Mouse (Mus musculus) neural tube, embryonic 11.5 days (tissue): ENCODE data around the gene Trim30a. TPM values are rescaled to one million over a fixed set of nuclear protein-coding genes. Genes with fewer than 3 reads are reported as not detected.

Source experiments
- ATAC-seq: fragments of 200-750 bp; cut with Nextera tagmentation; 2 replicates; pipeline ENCODE4 v1.8.0; 2017; ENCODE audit warnings: moderate number of reproducible peaks, mild to moderate bottlenecking, moderate TSS enrichment, moderate library complexity; ENCODE audit not compliant: insufficient read depth, low FRiP score, low TSS enrichment
- DNase-seq: peaks from one replicate; pipeline ENCODE4 v3.0.0-alpha.2; 2015; ENCODE audit warnings: low spot score
- H3K27ac ChIP-seq: fragments of 300-500 bp; sonication (generic); 2 replicates; pipeline ENCODE4 v1.5.1; 2014; ENCODE audit warnings: low read depth, mild to moderate bottlenecking, low read length
- H3K27me3 ChIP-seq: fragments of 300-500 bp; sonication (generic); 2 replicates; pipeline ENCODE4 v1.6.1; 2014; ENCODE audit warnings: mild to moderate bottlenecking, low read length, mixed read lengths; ENCODE audit not compliant: control insufficient read depth, insufficient read depth
- H3K36me3 ChIP-seq: fragments of 300-500 bp; sonication (generic); 2 replicates; pipeline ENCODE4 v1.6.1; 2014; ENCODE audit warnings: mild to moderate bottlenecking, low read length, moderate library complexity, mixed read lengths; ENCODE audit not compliant: control insufficient read depth, insufficient read depth
- H3K4me1 ChIP-seq: fragments of 300-500 bp; sonication (generic); 2 replicates; pipeline ENCODE4 v1.6.1; 2014; ENCODE audit warnings: low read length, mixed read lengths; ENCODE audit not compliant: control insufficient read depth, insufficient read depth
- H3K4me2 ChIP-seq: fragments of 300-500 bp; sonication (generic); 2 replicates; pipeline ENCODE4 v1.6.1; 2014; ENCODE audit warnings: low read depth, mild to moderate bottlenecking, moderate library complexity
- H3K4me3 ChIP-seq: fragments of 300-500 bp; sonication (generic); 2 replicates; pipeline ENCODE4 v1.5.1; 2014; ENCODE audit warnings: low read depth, low read length
- H3K9ac ChIP-seq: fragments of 300-500 bp; sonication (generic); 2 replicates; pipeline ENCODE4 v1.6.1; 2014; ENCODE audit warnings: mild to moderate bottlenecking, low read length
- H3K9me3 ChIP-seq: fragments of 300-500 bp; sonication (generic); 2 replicates; pipeline ENCODE4 v1.6.1; 2016; ENCODE audit warnings: low read length; ENCODE audit not compliant: control insufficient read depth
- WGBS: fragments of 180-500 bp; shearing (Covaris S2); extraction: QIAGEN DNeasy Blood & Tissue Kit; methylation state at CpG from one replicate; pipeline ENCODE4 v1.1.7; 2014; 5-methylcytosine and 5-hydroxymethylcytosine counted together
- polyA plus RNA-seq: library from polyadenylated mRNA; unstranded; fragments of >200 nt; fragmentation: Nextera tagmentation; extraction: Ambion mirVana; gene quantifications from 2 replicates; pipeline ENCODE4 v1.2.1, GENCODE M21; 2014

Gene Trim30a
- polyA plus RNA-seq, 1 experiment from 2014 or later = 1.1 TPM

GRCm38 (mm10) chr7:104400698-104401097 lies 64.3 kb downstream of the Trim30a start, which contains the start of gene Trim30c:
Gene Trim30c (minus strand): TSS chr7:104400837.
- Histone ChIP-seq H3K27ac (no peak within 1 kb of the TSS), H3K4me1 (no peaks in the 10 kb centered on the region), H3K27me3 (no peaks in the 10 kb centered on the region), H3K9ac (no peak within 1 kb of the TSS), H3K9me3 (no peaks in the 10 kb centered on the region), H3K36me3 (no peaks in the 10 kb centered on the region), H3K4me3 (no peak within 1 kb of the TSS), H3K4me2 (no peak within 1 kb of the TSS)
- 82% methylated on average over 1 of the region's 1 CpGs for WGBS
- ATAC-seq = no peak
- DNase-seq = no peak

GRCm38 (mm10) chr7:104398492-104398891 lies 66.5 kb downstream of the Trim30a start:
- Histone ChIP-seq H3K27me3 (no peaks in the 10 kb centered on the region), H3K9me3 (no peaks in the 10 kb centered on the region), H3K4me1 (no peaks in the 10 kb centered on the region), H3K9ac (no peak overlapping the region), H3K36me3 (no peaks in the 10 kb centered on the region), H3K27ac (no peak overlapping the region), H3K4me2 (no peak overlapping the region), H3K4me3 (no peak overlapping the region)
- 89% methylated on average over 1 of the region's 1 CpGs for WGBS
- DNase-seq (no peak), ATAC-seq (no peak)

GRCm38 (mm10) chr7:104369736-104370414 lies 95.1 kb downstream of the Trim30a start, which contains the start of gene Trim30b:
Gene Trim30b (minus strand): TSS chr7:104369884.
- H3K4me1 ChIP-seq = no peaks in the 10 kb centered on the region
- ATAC-seq = no peak
- H3K4me2 ChIP-seq = no peak within 1 kb of the TSS
- DNase-seq = no peak
- WGBS = 68% methylated on average over 1 of the region's 1 CpGs
- no peak within 1 kb of the TSS for H3K9ac ChIP-seq
- no peaks in the 10 kb centered on the region for H3K36me3 ChIP-seq
- H3K9me3 ChIP-seq = no peaks in the 10 kb centered on the region
- no peak within 1 kb of the TSS for H3K27ac ChIP-seq
- no peaks in the 10 kb centered on the region for H3K27me3 ChIP-seq
- H3K4me3 ChIP-seq = no peak within 1 kb of the TSS

GRCm38 (mm10) chr7:104366339-104366738 lies 98.7 kb downstream of the Trim30a start:
- Histone ChIP-seq H3K27me3 (no peaks in the 10 kb centered on the region), H3K4me1 (no peaks in the 10 kb centered on the region), H3K9ac (no peak overlapping the region), H3K36me3 (no peaks in the 10 kb centered on the region), H3K27ac (no peak overlapping the region), H3K4me3 (no peak overlapping the region), H3K9me3 (no peaks in the 10 kb centered on the region), H3K4me2 (no peak overlapping the region)
- no peak for ATAC-seq
- DNase-seq = no peak

Other genes with a start within 250 kb of the Trim30a start
- 2.5 and 3.1 TPM in 2 replicates for gene Trim6, start 246.4 kb downstream of the Trim30a start, polyA plus RNA-seq
- gene Trim34a, start 220.7 kb downstream of the Trim30a start, polyA plus RNA-seq = 0.74 and 0.84 TPM in 2 replicates
- 0.07 TPM in 2 replicates for gene Trim5, start 177.1 kb downstream of the Trim30a start, polyA plus RNA-seq
- 2.2 TPM in 2 replicates for gene Trim12a, start 149.7 kb downstream of the Trim30a start, polyA plus RNA-seq
- not detected in 2 replicates for gene Trim34b, start 135.7 kb downstream of the Trim30a start, polyA plus RNA-seq
- gene Trim12c, start 111.8 kb downstream of the Trim30a start, polyA plus RNA-seq = 0.45 and 0.62 TPM in 2 replicates
- gene Trim30b, start 95.3 kb downstream of the Trim30a start, polyA plus RNA-seq = not detected in 2 replicates
- not detected in 2 replicates for gene Trim30c, start 64.4 kb downstream of the Trim30a start, polyA plus RNA-seq
- gene Trim30d, start 42.7 kb upstream of the Trim30a start, polyA plus RNA-seq = 0.35 and 0.38 TPM in 2 replicates
- not detected in 2 replicates for gene Olfr651, start 84.9 kb upstream of the Trim30a start, polyA plus RNA-seq
- gene Olfr652, start 95.7 kb upstream of the Trim30a start, polyA plus RNA-seq = not detected in 2 replicates
- not detected in 2 replicates for gene Olfr653, start 112.1 kb upstream of the Trim30a start, polyA plus RNA-seq
- not detected in 2 replicates for gene Olfr654, start 121.8 kb upstream of the Trim30a start, polyA plus RNA-seq
- gene Olfr655, start 136.6 kb upstream of the Trim30a start, polyA plus RNA-seq = not detected in 2 replicates
- gene Olfr656, start 148.8 kb upstream of the Trim30a start, polyA plus RNA-seq = not detected in 2 replicates
- gene Olfr657, start 159.6 kb upstream of the Trim30a start, polyA plus RNA-seq = not detected in 2 replicates
- gene Olfr658, start 182.1 kb upstream of the Trim30a start, polyA plus RNA-seq = 0.08 TPM in 1 of 2 replicates, not detected in the other
- gene Olfr659, start 201.6 kb upstream of the Trim30a start, polyA plus RNA-seq = not detected in 2 replicates
- not detected in 2 replicates for gene Olfr661, start 221.3 kb upstream of the Trim30a start, polyA plus RNA-seq